Mouse (Mus musculus) thymus, adult 2 months (tissue): ENCODE data around the gene Atp6v0a4. TPM values are rescaled to one million over a fixed set of nuclear protein-coding genes. Genes with fewer than 3 reads are reported as not detected.

Source experiments
- DNase-seq: peaks from one replicate; pipeline ENCODE4 v3.0.0; 2021
- H3K27ac ChIP-seq: fragments of 200-500 bp; 2 replicates; pipeline ENCODE4 v1.5.1; 2012; ENCODE audit warnings: low read length, control low read depth; ENCODE audit not compliant: control insufficient read depth, insufficient read depth
- H3K27me3 ChIP-seq: fragments of 200-500 bp; 2 replicates; pipeline ENCODE4 v1.6.1; 2012; ENCODE audit warnings: mild to moderate bottlenecking, low read length, moderate library complexity, mixed read lengths; ENCODE audit not compliant: control insufficient read depth, insufficient read depth
- H3K36me3 ChIP-seq: fragments of 200-500 bp; 2 replicates; pipeline ENCODE4 v1.6.1; 2012; ENCODE audit warnings: mild to moderate bottlenecking, low read length, moderate library complexity; ENCODE audit not compliant: control insufficient read depth, insufficient read depth
- H3K4me1 ChIP-seq: fragments of 200-500 bp; replicated peaks from 2 replicates; pipeline ENCODE4 v1.6.1; 2012; ENCODE audit warnings: low read length; ENCODE audit not compliant: control insufficient read depth, insufficient read depth
- H3K4me3 ChIP-seq: fragments of 200-500 bp; 2 replicates; pipeline ENCODE4 v1.5.1; 2012; ENCODE audit warnings: mild to moderate bottlenecking, low read length, control low read depth, moderate library complexity; ENCODE audit not compliant: control insufficient read depth, insufficient read depth
- CTCF ChIP-seq: fragments of 200-500 bp; IDR thresholded peaks from 2 replicates; pipeline ENCODE4 v1.5.1; 2012; ENCODE audit warnings: mild to moderate bottlenecking, control low read depth, low read length, moderate library complexity, borderline replicate concordance; ENCODE audit not compliant: control insufficient read depth, poor library complexity, insufficient read depth; ENCODE audit errors: extremely low read depth
- POLR2A ChIP-seq: fragments of 200-500 bp; IDR thresholded peaks from 2 replicates; pipeline ENCODE4 v1.6.1; 2012; ENCODE audit warnings: mild to moderate bottlenecking, low read length, control low read depth, moderate library complexity; ENCODE audit not compliant: control insufficient read depth, poor library complexity, insufficient read depth; ENCODE audit errors: extremely low read depth
- WGBS: fragments of 180-500 bp; shearing (Covaris S2); methylation state at CpG from one replicate; pipeline ENCODE4 v1.1.7; 2018; 5-methylcytosine and 5-hydroxymethylcytosine counted together
- polyA plus RNA-seq: library from polyadenylated mRNA; depleted of rRNA; stranded (reverse); fragments of >200 nt; gene quantifications from 2 replicates; pipeline ENCODE4 v1.2.3, GENCODE M21; 2012

Atp6v0a4 gene
- polyA plus RNA-seq, 1 experiment: 0.54 TPM

- WGBS: 95% methylated on average over 14 of the region's 14 CpGs
- TF ChIP-seq POLR2A (no peak), CTCF (no peak)
- no peak overlapping the region for H3K4me3 ChIP-seq
- no peak overlapping the region for H3K27ac ChIP-seq
- H3K4me1 ChIP-seq: no peaks in the 10 kb centered on the region
- DNase-seq: no peak
- no peaks in the 10 kb centered on the region for H3K27me3 ChIP-seq
- H3K36me3 ChIP-seq: no peaks in the 10 kb centered on the region
These were observed 3.7 kb upstream of the Atp6v0a4 start for GRCm38 (mm10) chr6:38128115-38128514.

GRCm38 (mm10) chr6:38125462-38125861 lies 1.1 kb upstream of the Atp6v0a4 start:
- TF ChIP-seq CTCF (no peak), POLR2A (no peak)
- no peaks in the 10 kb centered on the region for H3K27me3 ChIP-seq
- H3K4me1 ChIP-seq: peaks cover 2% of the 10 kb centered on the region
- 98% methylated on average over 3 of the region's 3 CpGs for WGBS
- no peaks in the 10 kb centered on the region for H3K36me3 ChIP-seq
- DNase-seq: no peak
- H3K4me3 ChIP-seq: no peak overlapping the region
- no peak overlapping the region for H3K27ac ChIP-seq

GRCm38 (mm10) chr6:38124882-38125281 lies 496 bp upstream of the Atp6v0a4 start:
- DNase-seq: no peak

GRCm38 (mm10) chr6:38123471-38124206 lies 747 bp downstream of the Atp6v0a4 start:
- H3K27ac ChIP-seq: no peak overlapping the region
- no peak overlapping the region for H3K4me3 ChIP-seq
- H3K27me3 ChIP-seq: no peaks in the 10 kb centered on the region
- H3K4me1 ChIP-seq: peaks cover 2% of the 10 kb centered on the region
- 92% methylated on average over 18 of the region's 18 CpGs for WGBS
- H3K36me3 ChIP-seq: no peaks in the 10 kb centered on the region
- no peak for DNase-seq
- TF ChIP-seq POLR2A: no peak
- no peak for TF ChIP-seq CTCF

More at GRCm38 (mm10) chr6:38124882-38125281, 496 bp upstream of the Atp6v0a4 start:
- Histone ChIP-seq H3K27ac (no peak overlapping the region), H3K4me3 (no peak overlapping the region), H3K36me3 (no peaks in the 10 kb centered on the region), H3K27me3 (no peaks in the 10 kb centered on the region), H3K4me1 (peaks cover 2% of the 10 kb centered on the region)
- WGBS: 95% methylated on average over 5 of the region's 5 CpGs
- TF ChIP-seq CTCF: no peak
- no peak for TF ChIP-seq POLR2A

- Histone ChIP-seq H3K27ac (no peak overlapping the region), H3K4me3 (no peak overlapping the region), H3K4me1 (peaks cover 2% of the 10 kb centered on the region), H3K27me3 (no peaks in the 10 kb centered on the region), H3K36me3 (no peaks in the 10 kb centered on the region)
- no peak for DNase-seq
- no peak for TF ChIP-seq CTCF
- no peak for TF ChIP-seq POLR2A
- WGBS: 91% methylated on average over 6 of the region's 6 CpGs
These were observed 1.6 kb downstream of the Atp6v0a4 start for GRCm38 (mm10) chr6:38122791-38123190.

GRCm38 (mm10) chr6:38121843-38122242 lies 2.5 kb downstream of the Atp6v0a4 start:
- no peak for DNase-seq

More at GRCm38 (mm10) chr6:38121843-38122242, 2.5 kb downstream of the Atp6v0a4 start:
- no peaks in the 10 kb centered on the region for H3K27me3 ChIP-seq
- peaks cover 2% of the 10 kb centered on the region for H3K4me1 ChIP-seq
- no peak overlapping the region for H3K27ac ChIP-seq
- TF ChIP-seq POLR2A: no peak
- TF ChIP-seq CTCF: no peak
- no peaks in the 10 kb centered on the region for H3K36me3 ChIP-seq
- 80% methylated on average over 5 of the region's 5 CpGs for WGBS
- no peak overlapping the region for H3K4me3 ChIP-seq
